Mouse (Mus musculus) lung, postnatal 0 days (tissue): ENCODE data around the gene Slc35a2. TPM values are rescaled to one million over a fixed set of nuclear protein-coding genes. Genes with fewer than 3 reads are reported as not detected.

Experiments used
- ATAC-seq: fragments of 200-750 bp; cut with Nextera tagmentation; 2 replicates; pipeline ENCODE4 v1.8.0; 2017; ENCODE audit warnings: moderate library complexity
- DNase-seq: peaks from one replicate; pipeline ENCODE4 v3.0.0-alpha.2; 2016; ENCODE audit warnings: low spot score
- H3K27ac ChIP-seq: fragments of 300-500 bp; sonication (generic); 2 replicates; pipeline ENCODE4 v1.5.1; 2014; ENCODE audit warnings: antibody characterized with exemption, mild to moderate bottlenecking, low read length, mixed read lengths
- H3K27me3 ChIP-seq: fragments of 300-500 bp; sonication (generic); replicated peaks from 2 replicates; pipeline ENCODE4 v1.6.1; 2014; ENCODE audit warnings: low read length, mixed read lengths; ENCODE audit not compliant: insufficient read depth
- H3K36me3 ChIP-seq: fragments of 300-500 bp; sonication (generic); 2 replicates; pipeline ENCODE4 v1.6.1; 2014; ENCODE audit warnings: low read length, mixed read lengths; ENCODE audit not compliant: insufficient read depth
- H3K4me1 ChIP-seq: fragments of 300-500 bp; sonication (generic); 2 replicates; pipeline ENCODE4 v1.6.1; 2014; ENCODE audit warnings: antibody characterized with exemption, low read depth, low read length, mixed read lengths; ENCODE audit not compliant: insufficient read depth
- H3K4me2 ChIP-seq: fragments of 300-500 bp; sonication (generic); replicated peaks from 2 replicates; pipeline ENCODE4 v1.6.1; 2014; ENCODE audit warnings: low read depth, mild to moderate bottlenecking, low read length, moderate library complexity, mixed read lengths
- H3K4me3 ChIP-seq: fragments of 300-500 bp; sonication (generic); 2 replicates; pipeline ENCODE4 v1.5.1; 2014; ENCODE audit warnings: low read depth, low read length
- H3K9ac ChIP-seq: fragments of 300-500 bp; sonication (generic); replicated peaks from 2 replicates; pipeline ENCODE4 v1.6.1; 2014; ENCODE audit warnings: low read depth, mild to moderate bottlenecking
- H3K9me3 ChIP-seq: fragments of 300-500 bp; sonication (generic); 2 replicates; pipeline ENCODE4 v1.6.1; 2016; ENCODE audit warnings: low read length, mixed read lengths
- CTCF ChIP-seq: IDR thresholded peaks from 2 replicates; pipeline ENCODE4 v1.5.1; 2016; ENCODE audit warnings: antibody characterized with exemption, mild to moderate bottlenecking
- EP300 ChIP-seq: IDR thresholded peaks from 2 replicates; pipeline ENCODE4 v1.6.1; 2016; ENCODE audit warnings: antibody characterized with exemption, mild to moderate bottlenecking, control low read depth
- WGBS: fragments of 180-500 bp; shearing (Covaris S2); extraction: QIAGEN DNeasy Blood & Tissue Kit; methylation state at CpG from one replicate; pipeline ENCODE4 v1.1.7; 2014; 5-methylcytosine and 5-hydroxymethylcytosine counted together
- polyA plus RNA-seq: library from polyadenylated mRNA; unstranded; fragments of >200 nt; fragmentation: Nextera tagmentation; extraction: Ambion mirVana; gene quantifications from 2 replicates; pipeline ENCODE4 v1.2.1, GENCODE M21; 2015

The Slc35a2 gene
- polyA plus RNA-seq, 1 experiment from 2014 or later = 32.2 TPM

GRCm38 (mm10) chrX:7919601-7920383, 36.0 kb downstream of the Slc35a2 start, which contains the start of gene Pcsk1n:
Gene Pcsk1n (plus strand): TSS chrX:7919822.
- no peak within 1 kb of the TSS for H3K4me3 ChIP-seq
- no peaks in the 10 kb centered on the region for H3K4me1 ChIP-seq
- no peak within 1 kb of the TSS for H3K27ac ChIP-seq
- H3K9ac ChIP-seq = no peak within 1 kb of the TSS
- TF ChIP-seq CTCF (no peak), EP300 (no peak)
- DNase-seq (no peak), ATAC-seq (no peak)
- no peaks in the 10 kb centered on the region for H3K9me3 ChIP-seq
- no peak within 1 kb of the TSS for H3K4me2 ChIP-seq
- no peaks in the 10 kb centered on the region for H3K36me3 ChIP-seq
- WGBS = 16% methylated on average over 17 of the region's 40 CpGs
- H3K27me3 ChIP-seq = peaks cover 9% of the 10 kb centered on the region; the same call in 1 of the 2 replicates

DNA sequence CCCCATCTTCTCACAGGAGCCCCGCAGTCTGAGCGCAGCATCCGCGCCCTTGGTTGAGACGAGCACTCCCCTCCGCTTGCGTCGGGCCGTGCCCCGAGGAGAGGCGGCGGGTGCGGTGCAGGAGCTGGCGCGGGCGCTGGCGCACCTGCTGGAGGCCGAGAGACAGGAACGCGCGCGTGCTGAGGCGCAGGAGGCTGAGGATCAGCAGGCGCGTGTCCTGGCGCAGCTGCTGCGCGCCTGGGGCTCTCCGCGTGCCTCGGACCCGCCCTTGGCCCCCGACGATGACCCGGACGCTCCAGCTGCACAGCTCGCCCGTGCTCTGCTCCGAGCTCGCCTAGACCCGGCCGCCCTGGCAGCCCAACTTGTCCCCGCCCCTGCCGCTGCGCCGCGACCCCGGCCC, 38.2 kb downstream of the Slc35a2 start:
- Histone ChIP-seq H3K27me3 (peaks cover 9% of the 10 kb centered on the region; the same call in 1 of the 2 replicates), H3K9me3 (no peaks in the 10 kb centered on the region), H3K4me3 (0 out of 2 replicates have a peak overlapping the region, but pooled peaks have one; percentile 3), H3K36me3 (no peaks in the 10 kb centered on the region), H3K4me1 (no peaks in the 10 kb centered on the region), H3K9ac (no peak overlapping the region), H3K27ac (no peak overlapping the region), H3K4me2 (peak overlapping the region; percentile 43)
- TF ChIP-seq CTCF (no peak), EP300 (no peak)
- DNase-seq (no peak), ATAC-seq (0 out of 2 replicates have a peak, but pooled peaks have one; percentile 16)
- WGBS = 13% methylated on average over 25 of the region's 48 CpGs

GRCm38 (mm10) chrX:7926266-7926665, 42.4 kb downstream of the Slc35a2 start:
- no peak overlapping the region for H3K4me2 ChIP-seq
- H3K36me3 ChIP-seq = no peaks in the 10 kb centered on the region
- DNase-seq (no peak), ATAC-seq (no peak)
- H3K4me1 ChIP-seq = no peaks in the 10 kb centered on the region
- no peak overlapping the region for H3K27ac ChIP-seq
- TF ChIP-seq CTCF (no peak), EP300 (no peak)
- H3K4me3 ChIP-seq = no peak overlapping the region
- 62% methylated on average over 6 of the region's 6 CpGs for WGBS
- H3K9me3 ChIP-seq = no peaks in the 10 kb centered on the region
- peaks cover 3% of the 10 kb centered on the region; the same call in 1 of the 2 replicates for H3K27me3 ChIP-seq
- no peak overlapping the region for H3K9ac ChIP-seq

DNA sequence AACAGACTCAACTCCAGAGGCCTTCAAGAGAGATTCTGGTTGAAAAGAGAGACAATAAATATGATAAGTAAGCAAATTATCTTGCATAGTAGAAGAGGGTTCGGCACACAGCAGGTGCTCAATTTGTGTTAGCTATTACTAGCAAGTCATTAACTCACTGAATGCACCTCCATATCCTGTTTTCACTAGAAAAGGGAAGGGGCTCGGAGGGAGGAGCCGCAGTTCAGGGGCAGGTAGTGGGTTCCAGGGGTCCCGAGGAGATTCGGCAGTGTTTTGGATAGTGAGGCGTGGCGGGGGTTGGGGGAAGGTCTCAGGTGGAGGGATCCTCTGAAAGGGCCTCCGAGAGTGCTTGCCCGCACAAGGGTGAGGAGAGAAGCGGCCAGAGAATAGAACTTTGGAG, 43.3 kb downstream of the Slc35a2 start:
- 14% methylated on average over 10 of the region's 10 CpGs for WGBS
- no peak overlapping the region for H3K4me2 ChIP-seq
- TF ChIP-seq EP300 (no peak), CTCF (no peak)
- H3K4me1 ChIP-seq = no peaks in the 10 kb centered on the region
- ATAC-seq (no peak), DNase-seq (no peak)
- H3K4me3 ChIP-seq = no peak overlapping the region
- H3K27ac ChIP-seq = no peak overlapping the region
- no peaks in the 10 kb centered on the region for H3K9me3 ChIP-seq
- H3K36me3 ChIP-seq = no peaks in the 10 kb centered on the region
- H3K9ac ChIP-seq = no peak overlapping the region
- H3K27me3 ChIP-seq = peaks cover 3% of the 10 kb centered on the region; the same call in 1 of the 2 replicates

- Histone ChIP-seq H3K36me3 (no peaks in the 10 kb centered on the region), H3K27me3 (0 out of 2 replicates have a peak, but pooled peaks cover 2% of the 10 kb centered on the region), H3K9me3 (no peaks in the 10 kb centered on the region), H3K27ac (no peak within 1 kb of the TSS), H3K4me3 (no peak within 1 kb of the TSS), H3K4me2 (no peak within 1 kb of the TSS), H3K9ac (no peak within 1 kb of the TSS), H3K4me1 (no peaks in the 10 kb centered on the region)
- no peak for TF ChIP-seq EP300
- TF ChIP-seq CTCF = no peak
- no peak for DNase-seq
- no peak for ATAC-seq
- 14% methylated on average over 18 of the region's 19 CpGs for WGBS
These were observed 44.5 kb downstream of the Slc35a2 start, which contains the start of gene Eras for GRCm38 (mm10) chrX:7928270-7928790. Gene Eras (minus strand): TSS chrX:7928607.

DNA sequence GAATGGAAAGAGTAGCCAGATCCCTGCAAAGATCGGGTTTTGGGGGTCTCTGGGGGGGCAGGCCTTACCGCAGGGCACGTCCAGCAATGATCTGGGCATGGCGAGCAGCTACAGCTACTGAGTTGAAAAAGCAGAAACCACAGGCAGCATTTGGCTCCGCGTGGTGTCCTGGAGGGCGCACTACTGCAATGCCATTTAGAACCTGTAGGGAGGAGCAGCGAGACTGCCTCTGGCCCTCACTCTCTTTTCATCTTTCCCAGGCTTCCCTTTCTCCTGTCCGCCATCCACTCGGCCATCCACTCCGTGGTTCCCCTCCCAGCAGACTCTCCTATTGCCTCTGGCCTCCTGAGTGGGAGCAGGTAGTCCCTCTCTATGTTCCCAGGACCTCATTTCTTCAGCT, 53.0 kb downstream of the Slc35a2 start:
- no peaks in the 10 kb centered on the region for H3K36me3 ChIP-seq
- no peak overlapping the region for H3K9ac ChIP-seq
- H3K4me1 ChIP-seq = no peaks in the 10 kb centered on the region
- no peaks in the 10 kb centered on the region for H3K27me3 ChIP-seq
- H3K27ac ChIP-seq = no peak overlapping the region
- no peak overlapping the region for H3K4me2 ChIP-seq
- 59% methylated on average over 10 of the region's 11 CpGs for WGBS
- no peak overlapping the region for H3K4me3 ChIP-seq
- DNase-seq (no peak), ATAC-seq (no peak)
- H3K9me3 ChIP-seq = no peaks in the 10 kb centered on the region
- TF ChIP-seq CTCF (peak; percentile 23; the same call in 1 of the 2 replicates), EP300 (no peak)
